Mouse (Mus musculus) olfactory bulb, adult 2 months (tissue): ENCODE data around the gene Vps8.

Source experiments
- CTCF ChIP-seq: fragments of 200-500 bp; IDR thresholded peaks from 2 replicates; pipeline ENCODE4 v1.5.1; 2012; ENCODE audit warnings: low read depth, mild to moderate bottlenecking, low read length, moderate library complexity; ENCODE audit not compliant: insufficient read depth
- POLR2A ChIP-seq: fragments of 200-500 bp; IDR thresholded peaks from 2 replicates; pipeline ENCODE4 v1.6.1; 2012; ENCODE audit warnings: mild to moderate bottlenecking, low read depth, low read length, moderate library complexity; ENCODE audit not compliant: insufficient read depth

DNA sequence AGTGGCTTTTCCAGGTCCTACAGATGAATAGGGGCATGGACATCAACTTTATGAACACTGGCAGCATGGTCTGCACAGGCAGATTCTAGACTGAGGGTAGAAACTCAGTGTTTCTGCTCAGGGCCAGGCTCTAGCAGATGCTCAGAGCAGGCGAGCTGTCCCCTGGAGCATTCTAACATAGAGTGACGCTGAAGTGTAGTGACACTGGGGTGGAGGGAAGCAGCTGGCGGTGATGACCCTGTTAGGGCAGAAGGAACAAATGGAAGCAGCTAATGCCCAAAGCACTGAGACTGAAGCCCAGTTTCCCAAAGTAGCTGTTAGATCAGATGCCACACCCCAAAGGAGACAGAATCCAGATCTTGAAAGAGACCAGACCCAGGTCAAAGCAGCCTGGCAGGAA is 223.6 kb downstream of the Vps8 start:
- TF ChIP-seq POLR2A (no peak), CTCF (no peak)
